Mouse (Mus musculus) testis, postnatal 14 days (tissue): Measurements from ENCODE around the gene Gm13289.
"Not testable (repeated sequence)": the region's sequence is repeated elsewhere in the genome, so short reads cannot be mapped to it uniquely, and the experiment has no call there.

ENCODE experiments used
- DNase-seq: peaks from one replicate; pipeline ENCODE4 v3.0.0; 2021; ENCODE audit warnings: low spot score

Gene Gm13289

DNA sequence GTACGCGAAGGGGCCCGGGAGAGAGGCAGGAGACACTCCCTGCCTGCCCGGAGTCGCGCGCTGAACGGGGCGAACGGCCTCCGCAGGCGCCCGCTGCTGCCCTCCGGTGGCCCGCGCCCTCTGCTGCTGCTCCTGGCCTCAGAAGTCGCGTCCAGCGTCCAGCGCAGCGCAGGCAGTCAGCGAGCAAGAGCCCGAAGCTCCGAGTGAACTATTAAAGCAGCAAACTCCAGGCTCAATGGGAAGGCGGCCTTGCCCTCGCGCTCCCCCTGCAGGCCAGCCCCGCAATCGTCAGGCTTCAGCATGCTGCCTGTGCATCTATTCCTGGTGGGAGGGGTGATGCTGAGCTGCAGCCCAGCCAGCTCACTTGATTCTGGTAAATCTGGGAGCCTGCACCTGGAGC lies at the start of gene Gm13289:
Gene Gm13289 (plus strand): TSS at position 301 of the 400 bp plus-strand sequence.
- not testable (repeated sequence) for DNase-seq

DNA sequence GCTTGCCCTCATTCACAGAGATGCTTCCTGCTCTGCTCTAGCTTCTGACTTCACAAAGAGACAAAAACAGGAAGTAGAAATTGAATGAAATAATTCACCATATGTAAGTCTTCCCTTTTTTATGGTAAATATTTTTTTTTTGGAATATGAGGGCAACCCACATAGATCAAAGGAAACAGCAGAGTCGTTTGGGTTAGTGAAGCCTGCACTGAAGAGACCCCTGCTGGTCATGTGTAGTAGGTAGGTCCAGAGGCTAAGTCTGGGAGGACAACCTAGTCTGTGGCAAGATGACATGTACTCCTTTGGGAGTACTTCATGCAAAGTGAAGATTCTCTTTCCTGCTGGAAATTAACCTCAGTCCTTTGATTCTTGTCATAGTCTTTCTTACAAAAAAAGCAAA lies 49.4 kb upstream of the Gm13289 start:
- no peak for DNase-seq

DNA sequence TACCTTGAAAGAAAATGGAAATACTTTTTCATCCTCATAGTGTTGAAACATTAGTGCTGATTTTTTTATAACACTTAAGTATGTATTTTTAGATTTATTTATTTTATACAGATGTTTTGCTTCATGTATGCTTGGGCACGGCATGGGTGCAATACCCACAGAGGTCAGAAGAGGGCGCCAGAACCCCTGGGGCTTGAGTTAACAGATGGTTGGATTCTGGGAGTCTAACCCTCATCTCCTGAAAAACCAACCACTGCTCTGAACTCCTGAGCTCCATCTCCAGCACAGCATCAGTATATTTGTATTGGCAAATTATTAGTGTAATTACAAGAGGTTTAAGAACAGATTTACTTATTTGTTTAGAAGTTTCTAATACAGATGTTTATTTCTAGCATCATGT lies 38.2 kb upstream of the Gm13289 start:
- peak; percentile 31 for DNase-seq

DNA sequence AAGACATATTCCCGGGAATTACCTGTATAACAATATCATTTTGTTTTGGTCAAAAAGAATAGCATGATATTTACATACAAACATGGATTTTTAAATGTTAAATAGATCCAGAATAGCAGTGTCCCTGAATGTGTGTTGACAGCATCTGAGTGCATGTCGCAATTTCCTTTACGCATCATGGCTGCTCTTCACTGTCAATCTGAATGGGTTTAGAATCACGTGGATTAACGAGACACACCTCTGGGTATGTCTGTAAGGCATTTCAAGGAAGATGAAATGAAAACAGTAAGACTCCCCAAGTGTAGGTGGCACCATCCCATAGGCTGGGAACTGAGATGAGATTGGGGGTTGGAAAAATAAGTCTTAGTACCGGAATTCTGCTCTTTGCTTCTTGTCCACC lies 37.7 kb upstream of the Gm13289 start:
- no peak for DNase-seq

DNA sequence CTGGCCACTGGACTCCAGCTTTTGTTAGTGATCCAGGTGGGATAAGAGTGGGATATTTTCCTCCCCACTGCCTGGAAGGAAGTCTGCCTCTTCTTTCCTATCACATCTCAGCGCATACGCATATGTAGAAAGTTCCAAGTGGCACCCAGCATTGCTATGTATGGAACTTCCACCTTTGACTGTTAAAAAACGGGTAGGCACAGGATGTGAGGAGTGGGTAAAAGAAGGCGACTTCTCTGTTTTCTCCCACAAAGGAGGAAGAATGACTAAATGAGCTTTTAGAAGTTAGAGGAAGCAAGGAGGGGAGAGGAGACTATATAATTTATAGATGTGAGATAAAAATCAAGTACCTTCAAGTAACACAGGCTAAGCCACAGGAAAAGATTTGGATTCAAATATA lies 35.3 kb upstream of the Gm13289 start:
- DNase-seq = no peak

DNA sequence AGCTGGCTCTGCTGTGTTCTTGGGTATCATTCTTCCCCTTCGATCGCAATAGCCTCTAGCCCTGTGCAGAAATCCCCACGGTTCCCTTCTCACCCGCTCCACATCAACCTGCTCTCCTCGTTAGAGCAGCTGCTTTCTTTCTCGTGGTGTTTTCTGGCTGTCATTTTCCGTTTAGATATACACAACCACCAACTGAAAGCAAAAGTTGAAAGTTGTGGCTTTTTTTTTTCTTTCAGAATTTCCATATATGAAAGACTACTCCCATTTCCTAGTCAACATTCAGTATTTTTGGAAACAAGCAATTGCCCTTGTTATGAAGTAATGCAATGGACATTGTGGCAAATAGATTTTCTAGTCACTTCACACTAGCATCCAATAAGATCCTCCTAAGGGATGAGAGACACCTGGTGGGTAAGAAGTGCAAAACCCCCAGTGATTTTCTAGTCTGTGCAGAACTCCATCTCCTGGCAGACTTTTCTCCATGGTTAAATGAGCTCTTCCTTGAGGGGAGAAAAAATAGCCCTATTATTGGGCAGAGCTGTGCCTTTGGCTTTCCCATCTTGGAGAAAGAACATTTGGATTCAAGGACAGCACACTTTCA lies 33.9 kb upstream of the Gm13289 start:
- DNase-seq = no peak

DNA sequence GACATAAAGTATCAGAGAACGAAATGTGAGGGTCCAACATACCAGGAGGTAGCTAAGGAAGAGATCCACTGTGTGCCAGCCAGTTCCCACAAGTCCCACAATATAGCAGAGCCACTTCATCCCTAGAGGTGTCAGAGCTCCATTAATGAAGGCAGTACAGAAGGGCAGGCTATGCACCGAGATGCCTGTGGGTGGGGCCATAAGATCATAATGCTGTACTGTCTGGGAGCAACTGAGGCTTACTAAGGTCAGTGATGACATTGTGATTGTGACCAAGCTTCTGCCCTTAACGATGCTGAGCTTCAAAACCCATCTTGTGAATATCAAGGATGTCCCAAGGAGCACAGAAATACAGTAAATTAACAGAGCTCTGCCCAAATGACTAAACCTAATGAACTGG lies 32.5 kb upstream of the Gm13289 start:
- no peak for DNase-seq

DNA sequence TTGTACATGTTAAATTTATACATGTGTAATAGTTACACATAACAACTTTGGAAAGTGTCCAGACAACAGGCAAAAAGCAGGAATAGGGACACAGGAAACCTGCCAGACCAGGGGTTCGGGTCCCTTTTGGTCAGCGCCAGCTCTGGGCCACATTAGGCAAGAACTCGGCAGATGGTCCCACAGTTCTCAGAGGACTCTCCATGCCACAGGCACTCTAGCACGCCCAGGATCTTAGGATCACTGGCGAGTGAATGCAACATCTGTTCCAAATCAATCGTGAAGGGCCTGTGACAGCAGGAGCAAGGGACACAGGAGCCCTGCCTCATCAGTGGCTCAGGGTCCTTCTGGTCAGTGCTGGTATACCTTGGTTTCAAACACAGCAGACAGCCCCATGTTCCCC lies 26.8 kb upstream of the Gm13289 start:
- DNase-seq = no peak

DNA sequence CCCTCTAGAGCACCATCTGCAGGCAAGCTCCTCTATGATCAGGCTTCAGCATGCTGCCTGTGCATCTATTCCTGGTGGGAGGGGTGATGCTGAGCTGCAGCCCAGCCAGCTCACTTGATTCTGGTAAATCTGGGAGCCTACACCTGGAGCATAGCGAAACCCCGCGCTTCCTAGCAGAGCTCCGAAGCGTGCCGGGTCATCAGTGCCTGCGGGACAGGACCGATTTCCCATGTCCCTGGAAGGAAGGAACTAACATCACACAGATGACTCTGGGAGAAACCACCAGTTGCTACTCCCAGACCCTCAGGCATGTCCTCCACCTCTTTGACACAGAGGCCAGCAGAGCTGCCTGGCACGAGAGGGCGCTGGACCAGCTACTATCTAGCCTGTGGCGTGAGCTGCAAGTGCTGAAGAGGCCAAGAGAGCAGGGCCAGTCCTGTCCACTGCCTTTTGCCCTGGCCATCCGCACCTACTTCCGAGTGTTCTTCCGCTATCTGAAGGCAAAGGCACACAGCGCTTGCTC lies 21.8 kb upstream of the Gm13289 start, which contains the start of gene Gm13271:
Gene Gm13271 (plus strand): TSS at position 51 of the 523 bp plus-strand sequence.
- peak; percentile 78 for DNase-seq

DNA sequence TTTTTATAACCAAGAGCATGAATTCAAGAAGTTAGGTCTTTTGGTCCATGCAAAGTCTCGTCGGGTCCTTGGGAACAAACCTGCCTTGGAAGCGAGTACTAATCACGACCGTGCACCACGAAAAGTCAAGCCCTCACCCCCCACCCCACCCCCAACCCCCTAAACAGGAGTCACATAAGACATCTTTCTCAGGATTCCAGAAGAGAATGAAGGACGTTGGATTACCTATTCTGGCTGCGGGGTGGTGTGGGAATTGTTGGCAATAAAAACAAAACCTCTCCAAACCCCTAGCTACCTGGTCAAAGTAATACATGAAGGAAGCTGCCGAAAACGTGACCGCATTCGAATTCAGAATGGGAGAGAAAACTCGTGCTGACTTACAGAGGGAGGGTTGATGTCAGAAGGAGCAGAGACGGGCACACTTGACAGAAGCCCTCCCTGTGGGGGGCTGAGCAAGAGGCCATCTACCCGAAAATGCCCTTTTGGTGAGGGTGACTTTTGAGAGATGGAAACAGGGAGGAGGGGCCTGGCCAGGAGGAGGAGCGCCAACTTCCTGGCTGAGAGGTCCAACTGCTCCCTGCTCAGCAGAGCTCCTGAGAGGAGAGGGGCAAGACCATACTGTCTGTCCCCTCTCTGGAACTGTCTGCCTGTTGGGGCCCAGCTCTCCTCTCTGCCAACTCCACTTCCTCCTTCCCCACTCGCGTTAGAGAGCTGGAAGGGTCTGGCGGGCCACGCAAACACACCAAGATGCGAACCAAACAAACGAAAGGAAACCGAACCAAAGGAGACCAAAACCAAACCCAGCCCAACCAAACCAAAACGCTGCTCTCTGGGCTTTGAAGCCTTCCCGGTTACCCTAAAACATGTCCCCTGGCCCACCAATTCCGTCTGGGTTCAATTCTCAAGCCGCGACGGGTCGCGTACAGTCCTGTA lies 19.9 kb upstream of the Gm13289 start:
- not testable (repeated sequence) for DNase-seq

DNA sequence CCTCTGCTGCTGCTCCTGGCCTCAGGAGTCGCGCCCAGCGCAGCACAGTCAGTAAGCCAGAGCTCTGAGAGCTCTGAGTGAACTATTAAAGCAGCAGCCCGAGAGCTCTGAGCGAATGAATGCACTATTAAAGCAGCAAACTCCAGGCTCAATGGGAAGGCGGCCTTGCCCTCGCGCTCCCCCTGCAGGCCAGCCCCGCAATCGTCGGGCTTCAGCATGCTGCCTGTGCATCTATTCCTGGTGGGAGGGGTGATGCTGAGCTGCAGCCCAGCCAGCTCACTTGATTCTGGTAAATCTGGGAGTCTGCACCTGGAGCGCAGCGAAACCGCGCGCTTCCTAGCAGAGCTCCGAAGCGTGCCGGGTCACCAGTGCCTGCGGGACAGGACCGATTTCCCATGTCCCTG lies 19.1 kb upstream of the Gm13289 start:
- peak; percentile 84 for DNase-seq

DNA sequence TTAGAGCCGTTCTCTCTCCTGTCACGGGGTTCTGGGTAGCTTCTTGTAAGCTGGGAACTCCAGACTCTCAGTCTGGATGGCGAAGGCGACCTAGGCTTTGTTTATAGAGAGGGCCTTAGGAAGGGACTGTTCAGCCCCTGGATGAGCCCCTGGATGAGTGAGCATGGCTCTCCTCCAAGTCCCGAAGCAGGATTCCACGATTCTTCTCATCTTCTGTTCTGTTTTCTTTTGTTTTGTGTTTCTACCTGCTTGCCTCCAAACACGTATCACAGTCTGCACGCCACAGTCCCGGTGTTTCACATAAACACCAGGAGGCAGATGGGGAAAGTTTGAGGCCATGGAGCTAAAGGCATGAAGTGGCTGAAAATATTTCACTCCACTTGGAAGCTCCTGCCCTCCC lies 18.0 kb upstream of the Gm13289 start:
- DNase-seq = not testable (repeated sequence)

DNA sequence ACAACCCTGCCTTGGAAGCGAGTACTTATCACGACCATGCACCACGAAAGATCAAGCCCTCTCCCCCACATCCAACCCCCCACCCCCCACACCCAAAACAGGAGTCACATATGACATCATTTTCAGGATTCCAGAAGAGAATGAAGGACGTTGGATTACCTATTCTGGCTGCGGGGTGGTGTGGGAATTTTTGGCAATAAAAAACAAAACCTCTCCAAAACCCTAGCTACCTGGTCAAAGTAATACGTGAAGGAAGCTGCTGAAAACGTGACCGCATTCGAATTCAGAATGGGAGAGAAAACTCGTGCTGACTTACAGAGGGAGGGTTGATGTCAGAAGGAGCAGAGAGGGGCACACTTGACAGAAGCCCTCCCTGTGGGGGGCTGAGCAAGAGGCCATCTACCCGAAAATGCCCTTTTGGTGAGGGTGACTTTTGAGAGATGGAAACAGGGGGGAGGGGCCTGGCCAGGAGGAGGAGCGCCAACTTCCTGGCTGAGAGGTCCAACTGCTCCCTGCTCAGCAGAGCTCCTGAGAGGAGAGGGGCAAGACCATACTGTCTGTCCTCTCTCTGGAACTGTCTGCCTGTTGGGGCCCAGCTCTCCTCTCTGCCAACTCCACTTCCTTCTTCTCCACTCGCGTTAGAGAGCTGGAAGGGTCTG lies 17.0 kb upstream of the Gm13289 start, which contains the start of gene Gm13283:
Gene Gm13283 (plus strand): TSS at position 510 of the 659 bp plus-strand sequence.
- peak; percentile 35 for DNase-seq

DNA sequence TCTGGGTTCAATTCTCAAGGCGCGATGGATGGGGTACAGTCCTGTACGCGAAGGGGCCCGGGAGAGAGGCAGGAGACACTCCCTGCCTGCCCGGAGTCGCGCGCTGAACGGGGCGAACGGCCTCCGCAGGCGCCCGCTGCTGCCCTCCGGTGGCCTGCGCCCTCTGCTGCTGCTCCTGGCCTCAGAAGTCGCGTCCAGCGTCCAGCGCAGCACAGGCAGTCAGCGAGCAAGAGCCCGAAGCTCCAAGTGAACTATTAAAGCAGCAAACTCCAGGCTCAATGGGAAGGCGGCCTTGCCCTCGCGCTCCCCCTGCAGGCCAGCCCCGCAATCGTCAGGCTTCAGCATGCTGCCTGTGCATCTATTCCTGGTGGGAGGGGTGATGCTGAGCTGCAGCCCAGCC lies 16.3 kb upstream of the Gm13289 start:
- peak; percentile 63 for DNase-seq

DNA sequence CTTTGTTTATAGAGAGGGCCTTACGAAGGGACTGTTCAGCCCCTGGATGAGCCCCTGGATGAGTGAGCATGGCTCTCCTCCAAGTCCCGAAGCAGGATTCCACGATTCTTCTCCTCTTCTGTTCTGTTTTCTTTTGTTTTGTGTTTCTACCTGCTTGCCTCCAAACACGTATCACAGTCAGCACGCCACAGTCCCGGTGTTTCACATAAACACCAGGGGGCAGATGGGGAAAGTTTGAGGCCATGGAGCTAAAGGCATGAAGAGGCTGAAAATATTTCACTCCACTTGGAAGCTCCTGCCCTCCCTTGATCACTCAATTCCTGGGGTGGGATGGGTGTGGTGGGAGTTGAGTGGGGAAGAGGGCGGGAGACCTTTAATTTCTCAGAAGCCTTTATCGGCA lies 14.9 kb upstream of the Gm13289 start:
- peak; percentile 73 for DNase-seq

DNA sequence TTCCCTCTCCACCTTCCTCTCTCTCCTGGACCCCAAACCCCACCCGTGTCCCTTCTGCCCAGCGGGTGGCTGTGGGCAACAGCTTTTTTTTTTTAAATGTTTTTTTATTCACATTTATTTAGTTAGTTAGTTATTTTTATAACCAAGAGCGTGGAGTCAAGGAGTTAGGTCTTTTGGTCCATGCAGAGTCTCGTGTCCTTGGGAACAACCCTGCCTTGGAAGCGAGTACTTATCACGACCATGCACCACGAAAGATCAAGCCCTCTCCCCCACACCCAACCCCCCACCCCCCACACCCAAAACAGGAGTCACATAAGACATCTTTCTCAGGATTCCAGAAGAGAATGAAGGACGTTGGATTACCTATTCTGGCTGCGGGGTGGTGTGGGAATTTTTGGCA lies 14.4 kb upstream of the Gm13289 start:
- not testable (repeated sequence) for DNase-seq

DNA sequence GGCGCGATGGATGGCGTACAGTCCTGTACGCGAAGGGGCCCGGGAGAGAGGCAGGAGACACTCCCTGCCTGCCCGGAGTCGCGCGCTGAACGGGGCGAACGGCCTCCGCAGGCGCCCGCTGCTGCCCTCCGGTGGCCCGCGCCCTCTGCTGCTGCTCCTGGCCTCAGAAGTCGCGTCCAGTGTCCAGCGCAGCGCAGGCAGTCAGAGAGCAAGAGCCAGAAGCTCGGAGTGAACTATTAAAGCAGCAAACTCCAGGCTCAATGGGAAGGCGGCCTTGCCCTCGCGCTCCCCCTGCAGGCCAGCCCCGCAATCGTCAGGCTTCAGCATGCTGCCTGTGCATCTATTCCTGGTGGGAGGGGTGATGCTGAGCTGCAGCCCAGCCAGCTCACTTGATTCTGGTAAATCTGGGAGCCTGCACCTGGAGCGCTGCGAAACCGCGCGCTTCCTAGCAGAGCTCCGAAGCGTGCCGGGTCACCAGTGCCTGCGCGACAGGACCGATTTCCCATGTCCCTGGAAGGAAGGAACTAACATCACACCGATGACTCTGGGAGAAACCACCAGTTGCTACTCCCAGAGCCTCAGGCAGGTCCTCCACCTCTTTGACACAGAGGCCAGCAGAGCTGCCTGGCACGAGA lies 13.2 kb upstream of the Gm13289 start:
- DNase-seq = peak; percentile 40

DNA sequence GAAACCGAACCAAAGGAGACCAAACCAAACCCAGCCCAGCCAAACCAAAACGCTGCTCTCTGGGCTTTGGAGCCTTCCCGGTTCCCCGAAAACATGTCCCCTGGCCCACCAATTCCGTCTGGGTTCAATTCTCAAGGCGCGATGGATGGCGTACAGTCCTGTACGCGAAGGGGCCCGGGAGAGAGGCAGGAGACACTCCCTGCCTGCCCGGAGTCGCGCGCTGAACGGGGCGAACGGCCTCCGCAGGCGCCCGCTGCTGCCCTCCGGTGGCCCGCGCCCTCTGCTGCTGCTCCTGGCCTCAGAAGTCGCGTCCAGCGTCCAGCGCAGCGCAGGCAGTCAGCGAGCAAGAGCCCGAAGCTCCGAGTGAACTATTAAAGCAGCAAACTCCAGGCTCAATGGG lies 3.2 kb upstream of the Gm13289 start, which contains the start of gene Gm13290:
Gene Gm13290 (plus strand): TSS at position 301 of the 400 bp plus-strand sequence.
- DNase-seq = not testable (repeated sequence)

DNA sequence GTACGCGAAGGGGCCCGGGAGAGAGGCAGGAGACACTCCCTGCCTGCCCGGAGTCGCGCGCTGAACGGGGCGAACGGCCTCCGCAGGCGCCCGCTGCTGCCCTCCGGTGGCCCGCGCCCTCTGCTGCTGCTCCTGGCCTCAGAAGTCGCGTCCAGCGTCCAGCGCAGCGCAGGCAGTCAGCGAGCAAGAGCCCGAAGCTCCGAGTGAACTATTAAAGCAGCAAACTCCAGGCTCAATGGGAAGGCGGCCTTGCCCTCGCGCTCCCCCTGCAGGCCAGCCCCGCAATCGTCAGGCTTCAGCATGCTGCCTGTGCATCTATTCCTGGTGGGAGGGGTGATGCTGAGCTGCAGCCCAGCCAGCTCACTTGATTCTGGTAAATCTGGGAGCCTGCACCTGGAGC lies 2.8 kb downstream of the Gm13289 start, which contains the start of gene Gm13272:
Gene Gm13272 (plus strand): TSS at position 301 of the 400 bp plus-strand sequence.
- not testable (repeated sequence) for DNase-seq

DNA sequence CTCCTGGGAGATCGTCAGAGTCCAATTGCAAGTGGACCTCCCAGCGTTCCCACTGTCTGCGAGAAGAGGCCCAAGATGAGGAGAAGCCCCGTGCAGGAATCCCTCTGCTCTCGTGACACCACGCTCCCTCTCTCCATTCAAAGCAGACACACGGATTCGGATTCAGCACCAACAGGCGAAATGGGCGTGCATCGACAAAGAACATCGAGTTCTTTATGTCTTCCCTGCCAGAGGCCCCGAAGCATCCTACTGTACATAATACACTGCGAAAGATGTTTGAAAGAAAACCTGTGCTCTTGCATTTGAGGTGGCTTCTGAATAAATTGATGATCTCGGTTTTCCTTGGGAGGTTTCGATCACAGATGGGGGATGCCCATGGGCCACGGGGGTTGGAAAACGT lies 3.6 kb downstream of the Gm13289 start:
- not testable (repeated sequence) for DNase-seq

DNA sequence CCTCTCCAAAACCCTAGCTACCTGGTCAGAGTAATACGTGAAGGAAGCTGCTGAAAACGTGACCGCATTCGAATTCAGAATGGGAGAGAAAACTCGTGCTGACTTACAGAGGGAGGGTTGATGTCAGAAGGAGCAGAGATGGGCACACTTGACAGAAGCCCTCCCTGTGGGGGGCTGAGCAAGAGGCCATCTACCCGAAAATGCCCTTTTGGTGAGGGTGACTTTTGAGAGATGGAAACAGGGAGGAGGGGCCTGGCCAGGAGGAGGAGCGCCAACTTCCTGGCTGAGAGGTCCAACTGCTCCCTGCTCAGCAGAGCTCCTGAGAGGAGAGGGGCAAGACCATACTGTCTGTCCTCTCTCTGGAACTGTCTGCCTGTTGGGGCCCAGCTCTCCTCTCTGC lies 5.1 kb downstream of the Gm13289 start, which contains the start of gene Ifnz:
Gene Ifnz (plus strand): TSS at position 301 of the 400 bp plus-strand sequence.
- not testable (repeated sequence) for DNase-seq
